Mouse (Mus musculus) heart, adult 2 months (tissue): ENCODE measurements around the gene Bloc1s6.

Experiments
- CTCF ChIP-seq: fragments of 200-600 bp; IDR thresholded peaks from 2 replicates; pipeline ENCODE4 v1.8.1; 2022; ENCODE audit warnings: antibody characterized with exemption, mild to moderate bottlenecking, moderate library complexity
- EP300 ChIP-seq: fragments of 200-500 bp; IDR thresholded peaks from 2 replicates; pipeline ENCODE4 v1.6.1; 2011; ENCODE audit warnings: low read depth, low read length, control low read depth; ENCODE audit not compliant: insufficient read depth
- POLR2A ChIP-seq: fragments of 200-500 bp; IDR thresholded peaks from 2 replicates; pipeline ENCODE4 v1.6.1; 2011; ENCODE audit warnings: mild to moderate bottlenecking, low read depth, low read length, control low read depth; ENCODE audit not compliant: insufficient read depth

GRCm38 (mm10) chr2:122783730-122784129 lies 45.4 kb downstream of the Bloc1s6 start:
- TF ChIP-seq CTCF = no peak
- TF ChIP-seq POLR2A = no peak
- no peak for TF ChIP-seq EP300
